16 mouse cellular contexts compared by ENCODE assay signal in genomic region chr17:25877025-25877424, GRCm38 (mm10). TPM values are rescaled to one million over a fixed set of nuclear protein-coding genes. Genes with fewer than 3 reads are reported as not detected.
A peak's percentile ranks its signal among the peaks of the same experiment; 100 is the strongest.
DNase-seq lines count a peak whose midpoint lies in the region; ATAC-seq and TF ChIP-seq lines count a peak whose summit lies in the region.
"Had no signal": no experiment of that assay in that cellular context is flagged by ENCODE, and none has a peak within 500 bp of the region (broad histone marks: within the 10 kb centered on the region; RNA-seq: fewer than 3 reads in every experiment).

No protein-coding gene starts in this region.

- H3K27me3 ChIP-seq in hindbrain, embryonic 11.5 days (ENCODE audit: control insufficient read depth, insufficient read depth, low read length) = no peaks in the 10 kb centered on the region
- H3K27me3 ChIP-seq in hindbrain, embryonic 12.5 days = no peaks in the 10 kb centered on the region
- no peaks in the 10 kb centered on the region for H3K27me3 ChIP-seq in embryonic facial prominence, embryonic 10.5 days (replicated peaks; ENCODE audit: low read depth, poor library complexity, severe bottlenecking)
- H3K27me3 ChIP-seq in hindbrain, embryonic 15.5 days = no peaks in the 10 kb centered on the region
- no peaks in the 10 kb centered on the region for H3K27me3 ChIP-seq in liver, postnatal 0 days (ENCODE audit: insufficient read depth, low read length)
- H3K27me3 ChIP-seq: limb, embryonic 15.5 days had no signal

- DNase-seq in hindbrain, embryonic 11.5 days (ENCODE audit: low spot score) = no peak
- no peak for DNase-seq in embryonic facial prominence, embryonic 10.5 days (ENCODE audit: low spot score)
- no peak for DNase-seq in liver, postnatal 0 days
- DNase-seq in cerebellum, adult 8-10 months = no peak
- no peak for DNase-seq in urinary bladder, postnatal 4 days (ENCODE audit: low spot score in 2 of 2)
- DNase-seq: adrenal gland, adult 8-10 months; forebrain, postnatal 0 days; gastrocnemius, postnatal 10 days; layer of hippocampus, postnatal 36 days; lung, postnatal 4 days; thymus, postnatal 25 days had no signal

- H3K9ac ChIP-seq in hindbrain, embryonic 11.5 days (ENCODE audit: low read depth, low read length) = no peak overlapping the region
- no peak overlapping the region for H3K9ac ChIP-seq in hindbrain, embryonic 12.5 days
- no peak overlapping the region for H3K9ac ChIP-seq in hindbrain, embryonic 15.5 days
- no peak overlapping the region for H3K9ac ChIP-seq in liver, postnatal 0 days (replicated peaks)

- ATAC-seq in hindbrain, embryonic 11.5 days (ENCODE audit: low FRiP score) = no peak
- no peak for ATAC-seq in hindbrain, embryonic 12.5 days (ENCODE audit: low FRiP score)
- no peak for ATAC-seq in hindbrain, embryonic 15.5 days (ENCODE audit: low FRiP score, low read depth)
- no peak for ATAC-seq in liver, postnatal 0 days
- no peak for ATAC-seq in frontal cortex, adult (ENCODE audit: low TSS enrichment)
- ATAC-seq: forebrain, postnatal 0 days had no signal

- TF ChIP-seq EP300 in liver, postnatal 0 days (IDR thresholded peaks at IDR 0.05; ENCODE audit: low read depth) = no peak

- H3K27ac ChIP-seq in hindbrain, embryonic 11.5 days (ENCODE audit: low read depth, low read length) = no peak overlapping the region
- H3K27ac ChIP-seq in hindbrain, embryonic 12.5 days = no peak overlapping the region
- H3K27ac ChIP-seq in embryonic facial prominence, embryonic 10.5 days (replicated peaks) = no peak overlapping the region
- H3K27ac ChIP-seq in hindbrain, embryonic 15.5 days (replicated peaks) = no peak overlapping the region
- peak overlapping the region; percentile 88; the same call in 1 of the 2 replicates for H3K27ac ChIP-seq in liver, postnatal 0 days (ENCODE audit: low read depth)
- H3K27ac ChIP-seq: limb, embryonic 15.5 days had no signal

- 0 out of 2 replicates have a peak overlapping the region, but pooled peaks have one; percentile 5 for H3K4me2 ChIP-seq in hindbrain, embryonic 11.5 days (replicated peaks; ENCODE audit: low read depth, low read length)
- no peak overlapping the region for H3K4me2 ChIP-seq in hindbrain, embryonic 12.5 days (replicated peaks)
- peak overlapping the region; percentile 90; the same call in 1 of the 2 replicates for H3K4me2 ChIP-seq in hindbrain, embryonic 15.5 days
- 0 out of 2 replicates have a peak overlapping the region, but pooled peaks have one; percentile 85 for H3K4me2 ChIP-seq in liver, postnatal 0 days (ENCODE audit: low read depth, low read length)

- H3K9me3 ChIP-seq in hindbrain, embryonic 11.5 days (ENCODE audit: control insufficient read depth, low read length) = no peaks in the 10 kb centered on the region
- H3K9me3 ChIP-seq in hindbrain, embryonic 12.5 days (replicated peaks) = no peaks in the 10 kb centered on the region
- H3K9me3 ChIP-seq in embryonic facial prominence, embryonic 10.5 days = no peaks in the 10 kb centered on the region
- no peaks in the 10 kb centered on the region for H3K9me3 ChIP-seq in hindbrain, embryonic 15.5 days
- no peaks in the 10 kb centered on the region for H3K9me3 ChIP-seq in liver, postnatal 0 days (ENCODE audit: low read length)
- H3K9me3 ChIP-seq: heart, embryonic 10.5 days; limb, embryonic 15.5 days had no signal

- no peaks in the 10 kb centered on the region for H3K36me3 ChIP-seq in hindbrain, embryonic 11.5 days (ENCODE audit: control insufficient read depth, insufficient read depth, low read length)
- H3K36me3 ChIP-seq in hindbrain, embryonic 12.5 days = peaks cover 20% of the 10 kb centered on the region
- peaks cover 32% of the 10 kb centered on the region for H3K36me3 ChIP-seq in embryonic facial prominence, embryonic 10.5 days (replicated peaks)
- H3K36me3 ChIP-seq in hindbrain, embryonic 15.5 days = 0 out of 2 replicates have a peak, but pooled peaks cover 3% of the 10 kb centered on the region
- H3K36me3 ChIP-seq in liver, postnatal 0 days (replicated peaks; ENCODE audit: insufficient read depth, low read length) = peaks cover 10% of the 10 kb centered on the region

- no peak for TF ChIP-seq CTCF in liver, postnatal 0 days (IDR thresholded peaks at IDR 0.05; ENCODE audit: low read depth)

- 95% methylated on average over 3 of the region's 3 CpGs for WGBS in hindbrain, embryonic 11.5 days
- WGBS in hindbrain, embryonic 12.5 days = 98% methylated on average over 3 of the region's 3 CpGs
- 89% methylated on average over 3 of the region's 3 CpGs for WGBS in embryonic facial prominence, embryonic 10.5 days
- WGBS in hindbrain, embryonic 15.5 days = 89% methylated on average over 3 of the region's 3 CpGs
- 85% methylated on average over 3 of the region's 3 CpGs for WGBS in liver, postnatal 0 days (ENCODE audit: insufficient replicate concordance)

- no peak overlapping the region for H3K4me3 ChIP-seq in hindbrain, embryonic 11.5 days (ENCODE audit: low read depth, low read length)
- no peak overlapping the region for H3K4me3 ChIP-seq in hindbrain, embryonic 12.5 days
- peak overlapping the region; percentile 73 for H3K4me3 ChIP-seq in embryonic facial prominence, embryonic 10.5 days
- H3K4me3 ChIP-seq in hindbrain, embryonic 15.5 days = no peak overlapping the region
- no peak overlapping the region for H3K4me3 ChIP-seq in liver, postnatal 0 days (ENCODE audit: low read depth, low read length)

- H3K4me1 ChIP-seq in hindbrain, embryonic 11.5 days (replicated peaks; ENCODE audit: control insufficient read depth, insufficient read depth, low read length) = peaks cover 19% of the 10 kb centered on the region
- peaks cover 42% of the 10 kb centered on the region for H3K4me1 ChIP-seq in hindbrain, embryonic 12.5 days
- peaks cover 80% of the 10 kb centered on the region for H3K4me1 ChIP-seq in embryonic facial prominence, embryonic 10.5 days
- H3K4me1 ChIP-seq in hindbrain, embryonic 15.5 days (replicated peaks) = peaks cover 43% of the 10 kb centered on the region
- peaks cover 31% of the 10 kb centered on the region for H3K4me1 ChIP-seq in liver, postnatal 0 days (ENCODE audit: insufficient read depth)

RNA-seq across cellular contexts. Expression of gene Mettl26, which starts 2.2 kb away (rescaled TPM):
- polyA plus RNA-seq in hindbrain, embryonic 11.5 days (2014; fragmentation: Nextera tagmentation; extraction: Ambion mirVana) = 53.2 and 56.6 TPM in 2 replicates
- 48.7 and 53.2 TPM in 2 replicates for polyA plus RNA-seq in hindbrain, embryonic 12.5 days (2016; fragmentation: Nextera tagmentation; extraction: Ambion mirVana)
- 68.1 and 69.8 TPM in 2 replicates for polyA plus RNA-seq in embryonic facial prominence, embryonic 10.5 days (2016; fragmentation: Nextera tagmentation; extraction: Ambion mirVana)
- 58.7 and 64.1 TPM in 2 replicates for polyA plus RNA-seq in hindbrain, embryonic 15.5 days (2015; fragmentation: Nextera tagmentation; extraction: Ambion mirVana)
- polyA plus RNA-seq in liver, postnatal 0 days (2015; fragmentation: Nextera tagmentation; extraction: Ambion mirVana) = 64.8 and 72.5 TPM in 2 replicates

RNA-seq across cellular contexts. Expression of gene Wfikkn1, which starts 3.6 kb away (rescaled TPM):
- 0.71 and 1.3 TPM in 2 replicates for polyA plus RNA-seq in hindbrain, embryonic 11.5 days (2014; fragmentation: Nextera tagmentation; extraction: Ambion mirVana)
- polyA plus RNA-seq in hindbrain, embryonic 12.5 days (2016; fragmentation: Nextera tagmentation; extraction: Ambion mirVana) = 0.29 and 0.90 TPM in 2 replicates
- polyA plus RNA-seq in embryonic facial prominence, embryonic 10.5 days (2016; fragmentation: Nextera tagmentation; extraction: Ambion mirVana) = 7.8 and 12.6 TPM in 2 replicates
- 0.39 and 0.44 TPM in 2 replicates for polyA plus RNA-seq in hindbrain, embryonic 15.5 days (2015; fragmentation: Nextera tagmentation; extraction: Ambion mirVana)
- 0.33 and 0.54 TPM in 2 replicates for polyA plus RNA-seq in liver, postnatal 0 days (2015; fragmentation: Nextera tagmentation; extraction: Ambion mirVana)

RNA-seq across cellular contexts. Expression of gene Mcrip2, which starts 8.5 kb away (rescaled TPM):
- 7.0 and 8.3 TPM in 2 replicates for polyA plus RNA-seq in hindbrain, embryonic 11.5 days (2014; fragmentation: Nextera tagmentation; extraction: Ambion mirVana)
- 6.2 and 6.3 TPM in 2 replicates for polyA plus RNA-seq in hindbrain, embryonic 12.5 days (2016; fragmentation: Nextera tagmentation; extraction: Ambion mirVana)
- 17.3 and 20.2 TPM in 2 replicates for polyA plus RNA-seq in embryonic facial prominence, embryonic 10.5 days (2016; fragmentation: Nextera tagmentation; extraction: Ambion mirVana)
- 27.0 and 28.4 TPM in 2 replicates for polyA plus RNA-seq in hindbrain, embryonic 15.5 days (2015; fragmentation: Nextera tagmentation; extraction: Ambion mirVana)
- polyA plus RNA-seq in liver, postnatal 0 days (2015; fragmentation: Nextera tagmentation; extraction: Ambion mirVana) = 127 and 143 TPM in 2 replicates

RNA-seq across cellular contexts. Expression of gene Wdr90, which starts 15.7 kb away (rescaled TPM):
- polyA plus RNA-seq in hindbrain, embryonic 11.5 days (2014; fragmentation: Nextera tagmentation; extraction: Ambion mirVana) = 13.4 and 14.3 TPM in 2 replicates
- polyA plus RNA-seq in hindbrain, embryonic 12.5 days (2016; fragmentation: Nextera tagmentation; extraction: Ambion mirVana) = 30.0 and 31.2 TPM in 2 replicates
- polyA plus RNA-seq in embryonic facial prominence, embryonic 10.5 days (2016; fragmentation: Nextera tagmentation; extraction: Ambion mirVana) = 53.8 and 56.1 TPM in 2 replicates
- polyA plus RNA-seq in hindbrain, embryonic 15.5 days (2015; fragmentation: Nextera tagmentation; extraction: Ambion mirVana) = 19.0 and 19.9 TPM in 2 replicates
- polyA plus RNA-seq in liver, postnatal 0 days (2015; fragmentation: Nextera tagmentation; extraction: Ambion mirVana) = 2.7 and 3.4 TPM in 2 replicates

RNA-seq across cellular contexts. Expression of gene Rhot2, which starts 32.4 kb away (rescaled TPM):
- polyA plus RNA-seq in hindbrain, embryonic 11.5 days (2014; fragmentation: Nextera tagmentation; extraction: Ambion mirVana) = 7.9 and 9.3 TPM in 2 replicates
- 18.5 and 19.4 TPM in 2 replicates for polyA plus RNA-seq in hindbrain, embryonic 12.5 days (2016; fragmentation: Nextera tagmentation; extraction: Ambion mirVana)
- 26.3 and 27.2 TPM in 2 replicates for polyA plus RNA-seq in embryonic facial prominence, embryonic 10.5 days (2016; fragmentation: Nextera tagmentation; extraction: Ambion mirVana)
- 15.1 and 16.6 TPM in 2 replicates for polyA plus RNA-seq in hindbrain, embryonic 15.5 days (2015; fragmentation: Nextera tagmentation; extraction: Ambion mirVana)
- 9.8 and 10.4 TPM in 2 replicates for polyA plus RNA-seq in liver, postnatal 0 days (2015; fragmentation: Nextera tagmentation; extraction: Ambion mirVana)
